8 mouse cellular contexts compared by ENCODE assay signal in the genomic region with DNA sequence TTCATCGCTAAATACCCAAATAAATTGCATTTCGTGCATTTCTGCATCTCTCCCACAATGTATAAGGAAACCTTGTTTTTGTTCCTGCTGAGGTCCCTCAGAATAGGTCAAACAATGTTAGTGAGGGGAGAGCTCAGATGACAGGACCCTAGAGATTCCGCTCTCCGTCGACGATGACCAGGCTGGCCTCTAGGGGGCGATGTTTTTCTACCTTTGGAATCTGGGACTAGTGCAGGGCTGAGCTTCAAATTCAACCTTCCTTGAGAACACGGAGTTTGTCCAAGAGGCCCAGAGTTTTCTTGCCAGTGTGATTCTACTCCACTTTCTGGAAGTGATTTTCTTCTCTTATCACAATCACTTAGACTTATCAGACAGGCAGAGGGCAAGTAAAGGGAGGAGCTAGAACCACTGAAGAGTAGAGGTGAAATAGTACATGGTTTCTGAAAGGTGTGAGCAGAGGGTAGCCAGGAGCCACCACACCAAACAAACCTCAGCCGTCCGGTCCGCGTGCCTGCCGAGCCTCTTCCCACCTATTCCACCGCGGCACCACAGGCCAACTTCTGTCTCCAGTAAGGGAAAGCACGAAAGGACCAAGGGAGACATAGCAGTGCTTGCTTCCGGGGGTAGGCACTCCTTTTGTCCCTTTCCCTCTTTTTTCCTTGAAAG. TPM values are rescaled to one million over a fixed set of nuclear protein-coding genes. Genes with fewer than 3 reads are reported as not detected.
DNase-seq lines count a peak whose midpoint lies in the region; ATAC-seq lines count a peak whose summit lies in the region.

No protein-coding gene starts in this region.

- H3K4me1 ChIP-seq in embryonic facial prominence, embryonic 14.5 days (ENCODE audit: control insufficient read depth, insufficient read depth, low read length), result no peaks in the 10 kb centered on the region
- peaks cover 20% of the 10 kb centered on the region for H3K4me1 ChIP-seq in heart, embryonic 10.5 days
- peaks cover 12% of the 10 kb centered on the region; the same call in 1 of the 2 replicates for H3K4me1 ChIP-seq in kidney, embryonic 14.5 days (ENCODE audit: control insufficient read depth, insufficient read depth, low read length)
- peaks cover 13% of the 10 kb centered on the region for H3K4me1 ChIP-seq in limb, embryonic 15.5 days

- DNase-seq in 3134 (ENCODE audit: extremely low read depth, insufficient read length, low spot score), result peak; percentile 31
- peak; percentile 62 to 68 for DNase-seq in adrenal gland, postnatal 4 days (ENCODE audit: low spot score in 2 of 2)
- peak; percentile 89 for DNase-seq in embryonic facial prominence, embryonic 14.5 days (ENCODE audit: low spot score)
- peak; percentile 89 for DNase-seq in heart, embryonic 10.5 days (ENCODE audit: low spot score)
- DNase-seq in spleen, postnatal 36 days (ENCODE audit: low spot score in 2 of 2), result peak; percentile 63 to 69

- H3K9me3 ChIP-seq in embryonic facial prominence, embryonic 14.5 days (ENCODE audit: control insufficient read depth, low read length), result no peaks in the 10 kb centered on the region
- H3K9me3 ChIP-seq in heart, embryonic 10.5 days, result no peaks in the 10 kb centered on the region
- no peaks in the 10 kb centered on the region for H3K9me3 ChIP-seq in kidney, embryonic 14.5 days (ENCODE audit: control insufficient read depth, low read length)
- H3K9me3 ChIP-seq in limb, embryonic 15.5 days, result no peaks in the 10 kb centered on the region

- WGBS in embryonic facial prominence, embryonic 14.5 days, result 12% methylated on average over 17 of the region's 17 CpGs
- 11% methylated on average over 17 of the region's 17 CpGs for WGBS in heart, embryonic 10.5 days
- WGBS in kidney, embryonic 14.5 days, result 10% methylated on average over 17 of the region's 17 CpGs
- WGBS in limb, embryonic 15.5 days, result 11% methylated on average over 17 of the region's 17 CpGs

- H3K4me3 ChIP-seq in embryonic facial prominence, embryonic 14.5 days (ENCODE audit: low read depth, low read length), result no peak overlapping the region
- 0 out of 2 replicates have a peak overlapping the region, but pooled peaks have one; percentile 13 for H3K4me3 ChIP-seq in heart, embryonic 10.5 days
- H3K4me3 ChIP-seq in kidney, embryonic 14.5 days (ENCODE audit: low read length), result no peak overlapping the region
- H3K4me3 ChIP-seq in limb, embryonic 15.5 days, result no peak overlapping the region

- H3K9ac ChIP-seq in embryonic facial prominence, embryonic 14.5 days (ENCODE audit: low read depth, low read length), result no peak overlapping the region
- H3K9ac ChIP-seq in kidney, embryonic 14.5 days (ENCODE audit: low read depth, low read length), result no peak overlapping the region; the same call in 1 of the 2 replicates
- no peak overlapping the region for H3K9ac ChIP-seq in limb, embryonic 15.5 days

- H3K27me3 ChIP-seq in embryonic facial prominence, embryonic 14.5 days (replicated peaks; ENCODE audit: control insufficient read depth, insufficient read depth, low read length), result no peaks in the 10 kb centered on the region
- H3K27me3 ChIP-seq in heart, embryonic 10.5 days (ENCODE audit: insufficient read depth, poor library complexity, severe bottlenecking), result no peaks in the 10 kb centered on the region
- no peaks in the 10 kb centered on the region for H3K27me3 ChIP-seq in kidney, embryonic 14.5 days (ENCODE audit: control insufficient read depth, insufficient read depth, low read length)
- no peaks in the 10 kb centered on the region for H3K27me3 ChIP-seq in limb, embryonic 15.5 days

- H3K27ac ChIP-seq in embryonic facial prominence, embryonic 14.5 days (replicated peaks; ENCODE audit: low read depth, low read length), result peak overlapping the region; percentile 53; the same call in 1 of the 2 replicates
- peak overlapping the region; percentile 47; the same call in 1 of the 2 replicates for H3K27ac ChIP-seq in heart, embryonic 10.5 days
- H3K27ac ChIP-seq in kidney, embryonic 14.5 days (ENCODE audit: low read depth, low read length), result no peak overlapping the region
- no peak overlapping the region for H3K27ac ChIP-seq in limb, embryonic 15.5 days

- peak; percentile 86 for ATAC-seq in embryonic facial prominence, embryonic 14.5 days (ENCODE audit: low read depth)
- peak; percentile 82 for ATAC-seq in kidney, embryonic 14.5 days (ENCODE audit: low FRiP score, low TSS enrichment)
- no peak for ATAC-seq in limb, embryonic 15.5 days (ENCODE audit: insufficient number of reproducible peaks, low FRiP score, low TSS enrichment, low read depth)
- ATAC-seq in monocyte, adult 5-6 weeks (replicated peaks; ENCODE audit: insufficient number of reproducible peaks, low FRiP score, low TSS enrichment, poor library complexity, severe bottlenecking), result peak; percentile 88; the same call in 1 of the 2 replicates

- no peaks in the 10 kb centered on the region for H3K36me3 ChIP-seq in embryonic facial prominence, embryonic 14.5 days (ENCODE audit: control insufficient read depth, insufficient read depth, low read length)
- no peaks in the 10 kb centered on the region for H3K36me3 ChIP-seq in heart, embryonic 10.5 days
- no peaks in the 10 kb centered on the region for H3K36me3 ChIP-seq in kidney, embryonic 14.5 days (ENCODE audit: control insufficient read depth, insufficient read depth, low read length)
- no peaks in the 10 kb centered on the region for H3K36me3 ChIP-seq in limb, embryonic 15.5 days

- H3K4me2 ChIP-seq in embryonic facial prominence, embryonic 14.5 days (ENCODE audit: low read depth, low read length), result peak overlapping the region; percentile 72
- no peak overlapping the region for H3K4me2 ChIP-seq in kidney, embryonic 14.5 days (replicated peaks; ENCODE audit: low read depth, low read length)
- peak overlapping the region; percentile 60; the same call in 1 of the 2 replicates for H3K4me2 ChIP-seq in limb, embryonic 15.5 days

RNA-seq across cellular contexts. Expression of a gene that starts 11.3 kb away (rescaled TPM):
- 10 to 100 TPM; 47.0 to 51.8 TPM for total RNA-seq in adrenal gland, postnatal 4 days (2021)
- 65.3 and 75.7 TPM in 2 replicates for polyA plus RNA-seq in embryonic facial prominence, embryonic 14.5 days (2014; fragmentation: Nextera tagmentation; extraction: Ambion mirVana)
- 86.2 and 103 TPM in 2 replicates for polyA plus RNA-seq in heart, embryonic 10.5 days (2016; fragmentation: Nextera tagmentation; extraction: Ambion mirVana)
- 87.5 and 108 TPM in 2 replicates for polyA plus RNA-seq in kidney, embryonic 14.5 days (2014; fragmentation: Nextera tagmentation; extraction: Ambion mirVana)
- 68.6 and 71.4 TPM in 2 replicates for polyA plus RNA-seq in limb, embryonic 15.5 days (2015; fragmentation: Nextera tagmentation; extraction: Ambion mirVana)
- 16.6 to 25.4 TPM (median 16.8 TPM) in 3 replicates for total RNA-seq in monocyte, adult 5-6 weeks (2017)

RNA-seq across cellular contexts. Expression of a gene that starts 25.8 kb away (rescaled TPM):
- 10 to 100 TPM; 45.6 to 52.5 TPM for total RNA-seq in adrenal gland, postnatal 4 days (2021)
- polyA plus RNA-seq in embryonic facial prominence, embryonic 14.5 days (2014; fragmentation: Nextera tagmentation; extraction: Ambion mirVana), result 40.4 and 44.3 TPM in 2 replicates
- 50.2 and 52.9 TPM in 2 replicates for polyA plus RNA-seq in heart, embryonic 10.5 days (2016; fragmentation: Nextera tagmentation; extraction: Ambion mirVana)
- polyA plus RNA-seq in kidney, embryonic 14.5 days (2014; fragmentation: Nextera tagmentation; extraction: Ambion mirVana), result 56.3 and 60.9 TPM in 2 replicates
- 52.6 and 53.0 TPM in 2 replicates for polyA plus RNA-seq in limb, embryonic 15.5 days (2015; fragmentation: Nextera tagmentation; extraction: Ambion mirVana)
- total RNA-seq in monocyte, adult 5-6 weeks (2017), result 22.6 to 36.0 TPM (median 32.4 TPM) in 3 replicates

RNA-seq across cellular contexts. Expression of a gene that starts 48.8 kb away (rescaled TPM):
- 10 to 100 TPM; 27.3 to 27.5 TPM for total RNA-seq in adrenal gland, postnatal 4 days (2021)
- polyA plus RNA-seq in embryonic facial prominence, embryonic 14.5 days (2014; fragmentation: Nextera tagmentation; extraction: Ambion mirVana), result 10.7 and 11.7 TPM in 2 replicates
- polyA plus RNA-seq in heart, embryonic 10.5 days (2016; fragmentation: Nextera tagmentation; extraction: Ambion mirVana), result 43.0 and 62.5 TPM in 2 replicates
- 17.4 and 32.2 TPM in 2 replicates for polyA plus RNA-seq in kidney, embryonic 14.5 days (2014; fragmentation: Nextera tagmentation; extraction: Ambion mirVana)
- 50.7 and 52.7 TPM in 2 replicates for polyA plus RNA-seq in limb, embryonic 15.5 days (2015; fragmentation: Nextera tagmentation; extraction: Ambion mirVana)
- total RNA-seq in monocyte, adult 5-6 weeks (2017), result 0.43 to 2.9 TPM (median 0.67 TPM) in 3 replicates

RNA-seq across cellular contexts. Expression of a gene that starts 52.7 kb away (rescaled TPM):
- total RNA-seq in adrenal gland, postnatal 4 days (2021), result 1 to 10 TPM; 1.6 to 2.3 TPM
- polyA plus RNA-seq in embryonic facial prominence, embryonic 14.5 days (2014; fragmentation: Nextera tagmentation; extraction: Ambion mirVana), result 1.7 and 2.1 TPM in 2 replicates
- 2.4 and 3.8 TPM in 2 replicates for polyA plus RNA-seq in heart, embryonic 10.5 days (2016; fragmentation: Nextera tagmentation; extraction: Ambion mirVana)
- 6.1 and 6.9 TPM in 2 replicates for polyA plus RNA-seq in kidney, embryonic 14.5 days (2014; fragmentation: Nextera tagmentation; extraction: Ambion mirVana)
- polyA plus RNA-seq in limb, embryonic 15.5 days (2015; fragmentation: Nextera tagmentation; extraction: Ambion mirVana), result 1.5 and 2.2 TPM in 2 replicates
- 0.68 TPM in 1 of 3 replicates, not detected in the others for total RNA-seq in monocyte, adult 5-6 weeks (2017)

Comparison
In these comparisons a context has a peak if more than half of its experiments do, and no peak if none do; other contexts are left out.
1. DNase-seq: peak in every context shown above with its lines; median percentile 89 in embryonic facial prominence, embryonic 14.5 days; 89 in heart, embryonic 10.5 days; 66 in spleen, postnatal 36 days; 65 in adrenal gland, postnatal 4 days; 31 in 3134.
2. H3K27ac ChIP-seq: peak in embryonic facial prominence, embryonic 14.5 days (single experiment) and heart, embryonic 10.5 days (single experiment); none in kidney, embryonic 14.5 days (single experiment) and limb, embryonic 15.5 days (single experiment).